Mouse (Mus musculus) thymus, adult 2 months (tissue): ENCODE measurements around the gene Gm20388.

Experiments
- CTCF ChIP-seq: fragments of 200-500 bp; IDR thresholded peaks from 2 replicates; pipeline ENCODE4 v1.5.1; 2012; ENCODE audit warnings: mild to moderate bottlenecking, control low read depth, low read length, moderate library complexity, borderline replicate concordance; ENCODE audit not compliant: control insufficient read depth, poor library complexity, insufficient read depth; ENCODE audit errors: extremely low read depth
- POLR2A ChIP-seq: fragments of 200-500 bp; IDR thresholded peaks from 2 replicates; pipeline ENCODE4 v1.6.1; 2012; ENCODE audit warnings: mild to moderate bottlenecking, low read length, control low read depth, moderate library complexity; ENCODE audit not compliant: control insufficient read depth, poor library complexity, insufficient read depth; ENCODE audit errors: extremely low read depth

DNA sequence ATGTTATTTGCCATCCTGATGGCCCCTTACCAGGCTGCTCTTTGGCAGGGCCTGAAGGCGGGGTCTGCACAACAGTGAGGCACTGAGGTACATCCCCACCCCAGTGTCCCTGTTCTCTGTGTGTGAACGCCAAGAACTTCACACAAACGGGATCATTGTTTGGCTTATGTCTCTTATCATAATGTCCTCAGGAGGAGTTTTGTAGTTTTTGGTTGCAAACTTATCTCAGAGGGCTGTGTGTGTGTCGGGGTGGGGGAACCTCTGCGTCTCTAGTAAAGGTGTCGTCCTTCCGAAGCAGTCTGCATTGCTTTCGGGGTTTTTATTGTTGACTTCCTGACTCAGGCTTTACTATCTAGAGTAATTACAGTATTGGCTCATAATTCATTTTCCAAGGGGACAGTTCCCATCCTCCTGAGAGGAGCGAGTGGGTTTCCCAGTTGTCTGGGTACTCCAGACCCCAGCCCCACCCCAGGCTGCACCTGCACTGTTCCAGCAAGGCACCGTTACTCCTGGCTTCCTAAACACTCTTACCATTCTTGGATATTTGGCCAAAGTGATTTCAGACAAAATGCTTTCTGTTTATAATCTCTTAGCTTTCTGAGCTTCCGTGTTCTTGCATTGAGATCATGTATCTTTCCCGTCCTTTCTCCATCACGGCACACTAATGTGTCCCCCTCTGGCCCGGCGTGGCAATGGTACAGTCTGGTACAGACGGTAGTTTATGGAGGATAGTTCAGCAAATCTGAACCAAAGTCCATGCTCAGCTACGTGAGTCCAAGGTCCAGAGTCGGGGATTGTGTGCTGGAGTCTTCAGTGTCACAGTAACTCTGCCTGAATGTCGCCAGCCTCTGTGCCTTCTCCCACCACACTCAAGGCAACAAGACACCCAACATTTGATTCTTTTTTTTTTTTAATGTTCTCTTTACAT, 3909.3 kb downstream of the Gm20388 start:
- TF ChIP-seq CTCF (no peak), POLR2A (no peak)
